Mouse (Mus musculus) T-cell, adult 2 months (primary cell): Measurements from ENCODE around the gene Dusp1.

Experiments
- DNase-seq: peaks from one replicate; pipeline ENCODE4 v3.0.0; 2022; ENCODE audit warnings: low spot score

The Dusp1 gene

DNA sequence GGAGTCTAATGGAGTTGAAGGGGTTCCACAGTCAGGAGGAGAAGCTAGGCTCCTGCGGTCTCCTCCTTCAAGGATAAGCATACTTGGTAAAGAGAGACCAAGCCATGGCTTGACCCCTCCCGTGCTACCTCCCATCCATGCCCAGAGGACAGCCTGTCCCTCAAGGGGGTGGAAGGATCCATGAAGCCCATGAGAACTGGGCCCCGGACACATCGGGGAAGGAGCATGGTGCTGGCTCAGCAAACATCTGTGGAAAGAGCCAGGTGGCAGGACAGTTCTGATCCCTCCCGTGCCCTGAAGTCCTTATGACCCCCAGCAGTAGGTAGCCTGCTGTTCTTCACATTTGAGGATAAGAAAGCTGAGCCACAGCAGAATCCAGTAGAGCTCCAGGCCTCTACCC, 98.5 kb downstream of the Dusp1 start:
- DNase-seq, result no peak

DNA sequence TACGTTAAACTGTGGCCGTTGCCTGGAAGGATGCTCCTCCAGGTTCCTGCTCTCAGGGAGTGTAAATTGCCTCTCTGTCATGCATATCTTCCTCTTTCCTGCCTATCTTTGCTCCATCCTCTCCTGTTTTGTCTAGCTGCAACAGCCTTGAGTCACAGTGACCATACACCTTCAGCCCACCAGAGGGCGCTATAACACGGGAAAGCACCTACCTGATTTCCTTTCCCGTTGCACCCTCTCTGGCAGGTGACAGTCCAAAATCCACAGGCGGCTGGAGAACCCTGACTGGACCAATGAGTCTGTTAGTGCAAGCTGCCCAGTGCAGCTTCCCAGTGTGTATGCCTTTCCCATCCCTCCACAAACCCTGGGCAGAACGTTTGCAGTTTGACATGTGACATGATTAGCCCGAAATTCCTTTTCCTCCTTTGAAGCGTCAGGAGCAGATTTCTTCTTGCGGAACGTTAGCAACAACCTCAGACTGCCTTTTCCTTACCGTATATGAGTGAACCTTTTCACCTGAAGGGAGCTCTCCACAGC, 99.2 kb downstream of the Dusp1 start:
- peak; percentile 60 for DNase-seq

DNA sequence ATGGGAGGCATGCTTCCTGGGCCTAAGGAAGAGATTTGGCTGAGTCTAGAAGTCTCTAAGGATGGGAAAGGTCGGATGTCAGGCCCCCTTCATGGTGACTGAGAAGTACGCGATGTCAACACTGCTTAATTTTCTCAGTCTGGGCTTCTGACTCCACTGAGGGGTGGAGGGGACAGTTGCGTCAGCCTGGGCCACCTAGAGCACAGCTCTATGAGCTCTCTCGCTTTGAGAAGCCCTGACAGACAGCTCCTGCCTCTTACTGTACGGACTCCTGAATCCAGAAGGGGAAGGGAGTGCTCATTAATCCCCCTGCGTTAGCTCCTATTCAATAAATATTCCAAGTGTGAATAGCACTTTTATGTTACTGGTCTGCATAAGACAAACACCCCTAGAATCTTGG, 103.9 kb downstream of the Dusp1 start:
- no peak for DNase-seq

DNA sequence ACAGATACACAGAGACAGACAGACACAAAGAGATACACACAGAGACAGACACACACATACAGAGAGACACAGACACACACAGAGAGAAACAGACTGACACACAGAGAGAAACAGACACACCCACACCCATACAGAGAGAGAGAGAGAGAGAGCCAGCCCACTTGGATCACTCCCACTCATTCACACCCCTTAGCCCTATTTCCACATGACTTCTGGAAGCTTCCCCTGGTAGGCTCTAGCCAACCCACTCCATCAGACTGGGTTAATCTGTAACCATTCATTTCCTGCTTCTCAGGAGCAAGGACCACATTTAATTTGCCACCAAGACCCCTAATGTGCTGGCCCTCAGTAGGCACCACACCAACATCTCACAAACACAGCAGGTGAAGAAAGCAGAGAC, 104.4 kb downstream of the Dusp1 start:
- no peak for DNase-seq
